In genomic region chr17:35153931-35154330, GRCm38 (mm10) we compare ENCODE assay signal across 27 mouse cellular contexts. TPM values are rescaled to one million over a fixed set of nuclear protein-coding genes. Genes with fewer than 3 reads are reported as not detected.
DNase-seq lines count a peak whose midpoint lies in the region; ATAC-seq and TF ChIP-seq lines count a peak whose summit lies in the region.
"Had no signal": no experiment of that assay in that cellular context is flagged by ENCODE, and none has a peak within 500 bp of the region (broad histone marks: within the 10 kb centered on the region; RNA-seq: fewer than 3 reads in every experiment).

No protein-coding gene starts in this region.

- no peak overlapping the region for H3K4me2 ChIP-seq in embryonic facial prominence, embryonic 14.5 days (ENCODE audit: low read depth, low read length)
- H3K4me2 ChIP-seq in limb, embryonic 14.5 days (replicated peaks; ENCODE audit: low read depth, low read length, severe bottlenecking), result no peak overlapping the region
- H3K4me2 ChIP-seq: forebrain, embryonic 13.5 days; heart, embryonic 13.5 days; hindbrain, embryonic 14.5 days had no signal

- no peaks in the 10 kb centered on the region for H3K4me1 ChIP-seq in embryonic facial prominence, embryonic 14.5 days (ENCODE audit: control insufficient read depth, insufficient read depth, low read length)
- no peaks in the 10 kb centered on the region for H3K4me1 ChIP-seq in limb, embryonic 14.5 days (ENCODE audit: control insufficient read depth, insufficient read depth, low read length)
- H3K4me1 ChIP-seq: forebrain, embryonic 10.5 days; forebrain, embryonic 13.5 days; heart, embryonic 10.5 days; heart, embryonic 13.5 days had no signal

- H3K4me3 ChIP-seq in embryonic facial prominence, embryonic 14.5 days (ENCODE audit: low read depth, low read length), result no peak overlapping the region
- H3K4me3 ChIP-seq in limb, embryonic 14.5 days (replicated peaks; ENCODE audit: low read length), result no peak overlapping the region
- H3K4me3 ChIP-seq: erythroblast, embryonic 14.5 days; forebrain, embryonic 10.5 days; forebrain, embryonic 13.5 days; heart, adult 2 months; heart, embryonic 10.5 days; heart, embryonic 13.5 days had no signal

- H3K27me3 ChIP-seq in embryonic facial prominence, embryonic 14.5 days (replicated peaks; ENCODE audit: control insufficient read depth, insufficient read depth, low read length), result no peaks in the 10 kb centered on the region
- H3K27me3 ChIP-seq in limb, embryonic 14.5 days (ENCODE audit: control insufficient read depth, insufficient read depth, low read length), result no peaks in the 10 kb centered on the region
- H3K27me3 ChIP-seq: forebrain, embryonic 13.5 days; heart, embryonic 13.5 days had no signal

- no peaks in the 10 kb centered on the region for H3K9me3 ChIP-seq in embryonic facial prominence, embryonic 14.5 days (ENCODE audit: control insufficient read depth, low read length)
- no peaks in the 10 kb centered on the region for H3K9me3 ChIP-seq in limb, embryonic 14.5 days (ENCODE audit: control insufficient read depth, low read length)
- H3K9me3 ChIP-seq: forebrain, embryonic 10.5 days; forebrain, embryonic 13.5 days; heart, embryonic 10.5 days; heart, embryonic 13.5 days had no signal

- peaks cover 98% of the 10 kb centered on the region for H3K36me3 ChIP-seq in embryonic facial prominence, embryonic 14.5 days (ENCODE audit: control insufficient read depth, insufficient read depth, low read length)
- H3K36me3 ChIP-seq in limb, embryonic 14.5 days (ENCODE audit: control insufficient read depth, insufficient read depth, low read length), result peaks cover 99% of the 10 kb centered on the region

- H3K27ac ChIP-seq in embryonic facial prominence, embryonic 14.5 days (replicated peaks; ENCODE audit: low read depth, low read length), result 0 out of 2 replicates have a peak overlapping the region, but pooled peaks have one; percentile 30
- no peak overlapping the region for H3K27ac ChIP-seq in limb, embryonic 14.5 days (replicated peaks; ENCODE audit: low read depth, low read length)
- H3K27ac ChIP-seq: forebrain, embryonic 10.5 days; forebrain, embryonic 13.5 days; heart, adult 2 months; heart, embryonic 10.5 days; heart, embryonic 13.5 days; hindbrain, embryonic 14.5 days; hindbrain, postnatal 0 days had no signal

- ATAC-seq in embryonic facial prominence, embryonic 14.5 days (ENCODE audit: low read depth), result 0 out of 2 replicates have a peak, but pooled peaks have one; percentile 13
- no peak for ATAC-seq in limb, embryonic 14.5 days (ENCODE audit: low FRiP score, low read depth)
- ATAC-seq: forebrain, embryonic 13.5 days; forebrain, embryonic 16.5 days; hindbrain, postnatal 0 days; inflammation-experienced regulatory T-cells, adult 6 months; intestine, embryonic 16.5 days had no signal

- no peak for TF ChIP-seq POLR2A in limb, embryonic 14.5 days (IDR thresholded peaks at IDR 0.05; ENCODE audit: borderline replicate concordance, extremely low read depth, insufficient read depth, insufficient read length)

- DNase-seq in 3T3-L1 (ENCODE audit: low read depth, low spot score) (peak; percentile 42), NIH3T3 (ENCODE audit: low read depth) (peak; percentile 81)
- peak; percentile 56 for DNase-seq in embryonic facial prominence, embryonic 14.5 days (ENCODE audit: low spot score)
- no peak for DNase-seq in limb, embryonic 14.5 days (ENCODE audit: low spot score)
- DNase-seq in spleen, postnatal 10 days (ENCODE audit: low spot score in 2 of 2), result no peak
- DNase-seq in cerebellum, postnatal 4 days (ENCODE audit: low spot score in 2 of 2), result no peak
- DNase-seq: adrenal gland, adult 2 months; adrenal gland, postnatal 14 days; cerebellum, adult 11 months; cerebellum, adult 2 months; cerebellum, adult 9-11 months; embryo, embryonic 11 days; gastrocnemius, postnatal 10 days; gastrocnemius, postnatal 36 days; heart, adult 2 months; heart, postnatal 14 days; heart, postnatal 4 days had no signal

- no peak overlapping the region for H3K9ac ChIP-seq in embryonic facial prominence, embryonic 14.5 days (ENCODE audit: low read depth, low read length)
- H3K9ac ChIP-seq in limb, embryonic 14.5 days (ENCODE audit: low read depth, low read length, severe bottlenecking), result 0 out of 2 replicates have a peak overlapping the region, but pooled peaks have one; percentile 25
- H3K9ac ChIP-seq: forebrain, embryonic 13.5 days; heart, embryonic 13.5 days; hindbrain, embryonic 14.5 days had no signal

- 60% methylated on average over 3 of the region's 4 CpGs for WGBS in embryonic facial prominence, embryonic 14.5 days
- WGBS in limb, embryonic 14.5 days, result 63% methylated on average over 4 of the region's 4 CpGs

RNA-seq across cellular contexts. Expression of gene Prrc2a, which starts 10.8 kb away (rescaled TPM):
- 151 and 172 TPM in 2 replicates for polyA plus RNA-seq in embryonic facial prominence, embryonic 14.5 days (2014; fragmentation: Nextera tagmentation; extraction: Ambion mirVana)
- polyA plus RNA-seq in limb, embryonic 14.5 days (2012; rRNA removed), result 404 and 512 TPM in 2 replicates
- 192 and 196 TPM in 2 replicates for polyA plus RNA-seq in limb, embryonic 14.5 days (2014; fragmentation: Nextera tagmentation; extraction: Ambion mirVana)

RNA-seq across cellular contexts. Expression of gene Bag6, which starts 19.0 kb away (rescaled TPM):
- 72.2 and 77.3 TPM in 2 replicates for polyA plus RNA-seq in embryonic facial prominence, embryonic 14.5 days (2014; fragmentation: Nextera tagmentation; extraction: Ambion mirVana)
- 265 and 361 TPM in 2 replicates for polyA plus RNA-seq in limb, embryonic 14.5 days (2012; rRNA removed)
- 76.2 and 82.8 TPM in 2 replicates for polyA plus RNA-seq in limb, embryonic 14.5 days (2014; fragmentation: Nextera tagmentation; extraction: Ambion mirVana)

RNA-seq across cellular contexts. Expression of gene Aif1, which starts 21.9 kb away (rescaled TPM):
- polyA plus RNA-seq in embryonic facial prominence, embryonic 14.5 days (2014; fragmentation: Nextera tagmentation; extraction: Ambion mirVana), result 16.5 and 17.7 TPM in 2 replicates
- polyA plus RNA-seq in limb, embryonic 14.5 days (2012; rRNA removed), result 4.0 and 4.8 TPM in 2 replicates
- 13.1 and 15.7 TPM in 2 replicates for polyA plus RNA-seq in limb, embryonic 14.5 days (2014; fragmentation: Nextera tagmentation; extraction: Ambion mirVana)
- polyA plus RNA-seq: erythroblast, embryonic 14.5 days had no signal

RNA-seq across cellular contexts. Expression of gene Apom, which starts 22.1 kb away (rescaled TPM):
- 0.28 TPM in 1 of 2 replicates, not detected in the other for polyA plus RNA-seq in embryonic facial prominence, embryonic 14.5 days (2014; fragmentation: Nextera tagmentation; extraction: Ambion mirVana)
- polyA plus RNA-seq in limb, embryonic 14.5 days (2012; rRNA removed), result 1.1 and 1.7 TPM in 2 replicates
- 0.26 TPM in 1 of 2 replicates, not detected in the other for polyA plus RNA-seq in limb, embryonic 14.5 days (2014; fragmentation: Nextera tagmentation; extraction: Ambion mirVana)
- polyA plus RNA-seq: heart, adult 2 months; hindbrain, postnatal 0 days; inflammation-experienced regulatory T-cells, adult 6 months had no signal

RNA-seq across cellular contexts. Expression of gene D17H6S53E, which starts 27.8 kb away (rescaled TPM):
- 5.6 and 6.0 TPM in 2 replicates for polyA plus RNA-seq in embryonic facial prominence, embryonic 14.5 days (2014; fragmentation: Nextera tagmentation; extraction: Ambion mirVana)
- polyA plus RNA-seq in limb, embryonic 14.5 days (2012; rRNA removed), result 5.7 and 6.6 TPM in 2 replicates
- 6.4 and 8.2 TPM in 2 replicates for polyA plus RNA-seq in limb, embryonic 14.5 days (2014; fragmentation: Nextera tagmentation; extraction: Ambion mirVana)

Comparison
In these comparisons a context has a peak if more than half of its experiments do, and no peak if none do; other contexts are left out.
1. DNase-seq: peak in 3T3-L1 (single experiment), NIH3T3 (single experiment) and embryonic facial prominence, embryonic 14.5 days (single experiment); none in limb, embryonic 14.5 days (single experiment), spleen, postnatal 10 days (0 of 2) and cerebellum, postnatal 4 days (0 of 2).